Mouse (Mus musculus) lung, postnatal 36 days (tissue): ENCODE results near the gene Hrasls.
A peak's percentile ranks its signal among the peaks of the same experiment; 100 is the strongest.

Experiments
- DNase-seq: peaks from one replicate; pipeline ENCODE4 v3.0.0; 2022; ENCODE audit warnings: mixed read lengths

Hrasls gene

DNA sequence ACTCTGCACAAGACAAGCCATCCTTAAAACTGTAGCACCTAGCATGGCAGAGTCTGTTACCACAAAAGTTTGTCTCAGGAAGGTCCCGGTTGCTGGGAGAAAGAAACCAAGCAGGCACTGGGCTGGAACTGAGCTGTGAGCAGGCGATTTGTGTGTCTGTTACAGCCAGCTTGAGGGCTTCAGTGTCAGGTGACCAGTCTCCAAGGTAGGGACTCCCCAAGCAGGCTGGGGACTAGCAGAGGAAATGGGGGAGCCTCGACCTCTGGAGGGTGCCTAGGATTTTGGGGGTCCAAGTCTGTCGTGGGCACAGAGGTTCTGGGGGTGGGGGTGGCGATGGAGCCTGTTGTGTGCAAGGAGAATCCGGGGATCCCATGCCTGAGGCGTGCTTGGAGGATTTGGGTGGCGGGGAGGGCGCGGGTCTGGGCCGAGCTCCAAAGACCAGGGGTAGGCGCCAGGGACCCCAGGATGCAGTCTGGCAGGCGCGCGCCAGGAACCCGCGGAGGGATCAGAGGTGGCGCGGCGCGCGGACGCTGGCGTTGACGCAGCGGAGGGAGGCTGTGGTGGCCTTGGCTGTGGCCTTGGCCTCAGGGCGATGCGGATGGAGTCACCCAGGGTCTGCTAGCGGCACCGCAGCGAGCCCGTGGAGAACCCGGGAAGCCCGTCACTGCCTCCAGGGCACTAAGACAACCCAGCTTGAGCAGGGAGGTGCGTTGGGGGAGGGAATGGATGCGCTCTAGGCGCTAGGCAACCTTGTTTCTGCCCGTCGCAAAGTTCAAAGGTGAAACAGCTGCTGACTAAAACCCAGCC lies at the start of gene Hrasls:
Hrasls (plus strand) TSS at position 91 of the 807 bp plus-strand sequence.
- DNase-seq: no peak

DNA sequence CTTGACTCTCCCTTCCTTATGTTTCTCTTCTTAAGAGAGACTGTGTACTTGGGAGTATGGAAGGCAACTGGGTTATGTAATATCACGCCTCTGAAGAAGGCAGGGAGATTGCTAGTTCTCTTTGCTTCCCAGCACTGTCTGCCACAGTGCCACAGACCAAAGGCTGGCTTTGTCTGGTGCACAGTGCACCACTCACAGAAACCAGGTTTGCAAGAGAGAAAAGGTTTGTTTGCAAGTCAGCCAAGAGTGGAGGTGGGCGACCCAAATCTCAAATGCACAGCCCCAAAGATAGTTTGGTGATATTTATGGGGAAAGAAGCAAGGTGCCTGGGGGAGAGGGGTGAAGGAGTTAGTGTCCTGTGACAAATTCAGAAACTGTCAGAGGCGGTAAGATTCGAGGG lies 47.2 kb upstream of the Hrasls start:
- no peak for DNase-seq

DNA sequence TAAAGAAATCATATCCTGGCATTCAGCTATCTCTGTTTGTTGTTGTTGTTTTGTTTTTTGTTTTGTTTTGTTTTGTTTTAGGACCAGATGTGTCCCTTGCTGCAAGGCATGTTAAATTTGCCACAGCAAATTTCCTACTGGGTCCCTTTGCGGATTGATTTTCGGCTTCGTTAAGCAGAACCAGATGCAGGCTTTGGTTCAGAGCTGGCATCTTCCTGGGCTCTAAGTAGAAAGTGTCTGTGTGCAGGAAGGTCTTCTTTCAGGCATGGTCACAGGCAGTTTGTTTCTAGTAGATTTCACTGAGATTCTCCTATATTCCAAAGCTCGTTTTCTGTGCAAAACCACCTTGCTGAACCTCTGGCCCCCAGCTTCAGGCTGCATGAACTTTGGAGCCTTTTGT lies 42.4 kb upstream of the Hrasls start:
- DNase-seq: no peak

DNA sequence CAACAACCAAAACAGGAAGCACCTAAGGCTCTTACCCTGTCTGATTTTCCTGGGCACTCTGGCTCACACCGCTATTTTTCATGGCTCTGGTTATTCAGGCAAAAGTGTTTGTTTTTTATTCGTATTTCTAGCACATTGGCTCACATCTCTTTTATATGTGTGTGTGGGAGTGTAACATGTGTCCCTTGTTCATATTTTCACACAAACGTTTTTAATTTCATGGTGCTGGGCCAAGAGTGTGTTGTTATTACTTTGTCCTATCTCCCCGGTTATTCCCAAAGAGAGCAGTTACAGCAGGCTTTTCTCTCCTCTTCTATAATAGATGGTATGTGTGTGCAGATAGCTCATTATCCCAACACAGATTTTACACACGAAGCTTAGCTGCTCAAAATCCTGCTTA lies 37.8 kb upstream of the Hrasls start:
- DNase-seq: no peak

DNA sequence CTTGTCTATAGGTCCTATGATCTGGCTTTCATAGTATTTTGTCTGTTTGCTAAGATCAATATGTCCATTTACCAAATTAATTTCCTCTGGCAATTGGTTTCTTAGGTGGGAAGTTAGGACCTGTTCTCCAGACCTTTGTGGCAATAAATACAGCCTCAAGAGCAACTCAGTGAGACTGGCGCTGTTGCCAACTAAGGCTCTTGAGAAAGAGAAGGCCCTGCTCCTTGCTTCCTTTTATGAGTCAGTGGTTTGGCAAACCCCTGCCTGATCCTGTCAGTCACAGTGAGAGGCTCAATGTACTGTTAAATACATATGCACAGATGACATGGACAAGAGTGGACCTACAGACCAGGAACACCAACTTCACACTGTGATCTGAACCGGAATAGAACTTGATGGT lies 36.3 kb upstream of the Hrasls start:
- DNase-seq: peak; percentile 36

DNA sequence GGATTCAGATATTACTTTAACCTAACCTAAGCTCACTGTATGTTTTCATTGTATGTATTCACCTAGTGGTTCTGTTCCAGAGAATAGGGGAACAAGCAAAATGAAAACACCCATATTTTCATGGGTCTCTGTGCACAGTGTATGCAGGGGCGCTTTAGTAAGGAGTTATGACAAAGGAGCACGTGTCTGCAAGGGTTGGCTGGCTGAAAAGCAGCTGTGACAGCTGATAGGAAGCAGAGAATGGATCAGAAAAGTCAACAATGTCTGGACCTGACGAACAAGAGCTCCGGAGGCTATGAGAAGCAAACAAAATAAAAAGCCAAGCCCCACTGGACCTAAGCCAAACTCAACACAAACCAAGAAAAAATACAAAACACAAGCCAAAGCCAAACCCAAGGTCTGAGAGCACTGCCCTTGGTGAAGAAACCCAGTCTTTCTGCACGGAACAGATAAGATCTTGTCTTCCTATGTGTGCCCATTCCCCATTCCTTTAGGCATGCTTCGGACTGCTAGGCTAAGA lies 34.6 kb upstream of the Hrasls start:
- peak; percentile 32 for DNase-seq

DNA sequence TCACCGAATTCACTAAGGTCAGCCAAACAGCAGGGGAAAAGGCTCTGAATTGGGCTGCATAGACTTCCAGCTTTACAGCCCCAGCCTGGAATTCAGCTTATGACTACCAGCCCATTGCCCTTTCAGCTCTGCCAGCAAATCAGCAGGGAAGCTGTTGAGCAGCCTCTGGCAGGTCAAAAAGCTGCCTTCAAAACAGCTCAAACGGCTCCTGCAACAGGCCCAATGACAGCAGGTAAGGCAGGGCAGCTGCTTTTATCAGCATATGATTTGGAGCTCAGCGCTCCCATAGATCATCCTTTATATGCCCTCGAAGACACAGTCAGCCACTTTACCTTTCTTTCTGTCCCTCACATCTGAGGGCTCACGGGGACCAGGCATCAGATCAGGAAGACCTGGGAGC lies 16.6 kb upstream of the Hrasls start:
- DNase-seq: no peak

DNA sequence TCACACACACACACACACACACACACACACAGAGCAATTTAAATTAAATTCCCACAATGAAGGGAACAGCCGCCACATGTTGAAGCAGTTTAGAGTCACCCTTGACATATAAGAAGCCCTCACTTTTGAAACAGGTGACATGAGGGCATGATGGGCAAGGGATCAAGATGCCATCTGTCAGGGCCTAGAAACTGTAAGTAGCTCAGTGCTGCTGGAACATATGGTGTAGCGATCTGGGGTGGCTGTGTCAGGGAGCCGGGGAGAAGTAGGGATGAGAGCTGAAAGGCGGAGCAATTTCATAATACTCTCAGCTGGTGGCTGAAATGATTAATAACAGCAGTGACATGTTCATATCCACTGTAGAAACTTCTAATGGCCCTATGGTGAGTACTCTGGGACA lies 15.5 kb upstream of the Hrasls start:
- no peak for DNase-seq

DNA sequence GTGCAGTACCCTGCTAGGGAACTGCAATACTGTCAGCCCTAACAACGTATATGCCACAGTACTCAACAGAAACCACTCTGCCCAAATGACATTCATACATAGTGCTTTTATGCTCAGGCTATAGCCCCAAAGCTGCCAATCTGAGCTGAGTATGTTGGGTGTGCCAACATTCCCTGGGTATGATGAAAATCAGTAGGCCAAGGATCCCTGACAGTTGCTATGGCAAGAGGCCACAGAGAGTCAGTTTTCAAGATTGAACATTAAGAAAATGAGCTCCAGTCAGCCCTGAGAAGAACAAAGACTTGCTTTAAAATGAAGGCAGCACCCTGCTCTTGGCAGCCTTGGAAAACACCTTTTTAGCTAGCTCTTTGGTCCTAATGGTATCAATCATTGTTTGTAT lies 14.3 kb upstream of the Hrasls start:
- DNase-seq: no peak

DNA sequence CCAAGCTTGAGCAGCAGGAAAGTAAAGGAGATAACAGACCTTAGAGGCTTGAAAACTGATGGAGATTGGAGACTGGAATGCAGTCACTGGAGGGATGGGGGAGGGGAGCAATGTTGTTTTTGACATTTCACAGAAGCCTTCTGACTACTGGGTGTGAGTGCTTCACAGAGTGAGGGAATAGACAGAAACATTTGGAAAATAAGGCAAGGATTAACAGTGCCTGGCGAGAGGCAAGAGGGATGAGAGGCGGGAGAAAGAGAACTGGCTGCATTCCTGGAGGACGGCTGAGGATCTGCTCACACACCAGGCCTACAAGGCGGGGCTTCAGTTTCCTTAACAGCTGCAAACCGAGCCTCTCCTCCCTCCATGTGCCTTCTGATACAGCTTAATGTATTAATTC lies 11.0 kb upstream of the Hrasls start:
- DNase-seq: no peak

DNA sequence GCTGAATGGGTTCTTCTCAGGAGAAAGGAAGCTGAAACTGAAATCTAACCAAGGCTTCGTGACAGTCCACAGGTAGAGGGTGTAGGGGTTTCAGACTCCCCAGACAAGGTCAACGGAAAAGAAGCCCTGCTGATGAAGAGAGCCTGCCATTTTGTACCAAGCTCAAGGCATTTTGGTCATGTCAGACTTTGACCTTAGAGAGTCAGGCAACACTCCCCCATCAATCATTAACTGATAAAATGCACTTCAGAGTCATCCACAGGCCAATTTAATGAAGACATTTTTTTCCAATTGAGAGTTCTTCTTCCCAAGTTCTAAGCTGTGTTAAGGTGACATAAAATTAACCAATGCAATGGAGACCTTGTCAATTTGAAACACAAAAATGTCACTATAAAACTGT lies 8.3 kb upstream of the Hrasls start:
- DNase-seq: no peak

DNA sequence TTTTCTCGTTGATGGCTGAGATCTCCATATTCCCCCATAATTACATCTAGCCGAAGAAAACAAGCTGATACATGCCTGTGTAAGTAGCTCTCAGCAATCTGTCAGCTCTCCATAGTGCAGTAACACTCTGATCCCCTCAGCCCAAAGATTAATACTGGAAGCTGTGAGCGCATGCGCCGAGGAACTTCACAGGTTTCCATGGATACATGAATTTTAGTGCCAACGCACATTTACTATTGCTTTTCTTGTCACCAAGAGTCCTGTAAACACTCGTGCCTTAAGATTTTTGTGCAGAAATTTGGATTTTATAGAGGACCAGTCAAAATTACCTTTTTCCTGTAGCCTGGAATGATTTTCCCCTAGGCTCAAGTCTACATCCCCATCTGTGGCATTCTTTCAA lies 4.6 kb upstream of the Hrasls start:
- DNase-seq: no peak

DNA sequence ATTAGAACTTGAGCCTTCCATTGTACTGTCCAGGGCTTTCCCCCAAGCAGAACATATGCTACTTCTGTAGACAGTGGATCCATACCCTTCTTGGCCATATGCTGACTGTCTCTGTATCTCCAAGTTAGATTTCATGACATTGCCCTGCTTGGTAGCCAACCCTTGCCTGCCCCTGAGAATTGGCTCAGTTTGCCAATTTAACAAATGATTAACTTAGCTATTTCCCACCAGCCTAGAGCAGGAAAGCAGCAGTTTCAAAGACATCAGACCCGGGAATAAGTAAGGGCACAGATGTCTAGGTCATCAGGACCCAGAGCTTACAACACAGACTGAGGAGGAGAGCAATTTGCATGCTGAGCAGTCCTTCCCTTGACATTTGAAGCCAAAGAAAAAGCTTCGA lies 3.9 kb upstream of the Hrasls start:
- DNase-seq: no peak

DNA sequence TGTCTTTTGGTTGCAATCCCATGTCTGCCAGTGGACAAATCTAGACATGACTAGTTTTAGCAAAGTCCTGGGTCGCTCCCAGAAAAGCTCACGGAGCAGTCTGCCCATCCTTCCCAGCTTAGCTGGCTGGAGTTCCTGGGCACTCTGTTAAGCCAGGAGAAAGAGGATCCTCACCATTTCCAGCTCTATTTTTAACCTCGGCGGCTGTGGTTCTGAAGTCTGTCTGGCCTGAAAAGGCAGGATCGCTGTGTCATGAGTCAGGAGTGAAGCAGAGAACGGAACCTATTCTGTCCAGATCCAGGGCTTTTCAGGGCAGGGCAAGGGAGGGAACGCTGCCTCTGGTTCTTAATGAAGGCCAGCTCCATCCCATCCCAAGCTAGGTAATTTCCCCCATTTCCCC lies 654 bp upstream of the Hrasls start:
- DNase-seq: no peak

DNA sequence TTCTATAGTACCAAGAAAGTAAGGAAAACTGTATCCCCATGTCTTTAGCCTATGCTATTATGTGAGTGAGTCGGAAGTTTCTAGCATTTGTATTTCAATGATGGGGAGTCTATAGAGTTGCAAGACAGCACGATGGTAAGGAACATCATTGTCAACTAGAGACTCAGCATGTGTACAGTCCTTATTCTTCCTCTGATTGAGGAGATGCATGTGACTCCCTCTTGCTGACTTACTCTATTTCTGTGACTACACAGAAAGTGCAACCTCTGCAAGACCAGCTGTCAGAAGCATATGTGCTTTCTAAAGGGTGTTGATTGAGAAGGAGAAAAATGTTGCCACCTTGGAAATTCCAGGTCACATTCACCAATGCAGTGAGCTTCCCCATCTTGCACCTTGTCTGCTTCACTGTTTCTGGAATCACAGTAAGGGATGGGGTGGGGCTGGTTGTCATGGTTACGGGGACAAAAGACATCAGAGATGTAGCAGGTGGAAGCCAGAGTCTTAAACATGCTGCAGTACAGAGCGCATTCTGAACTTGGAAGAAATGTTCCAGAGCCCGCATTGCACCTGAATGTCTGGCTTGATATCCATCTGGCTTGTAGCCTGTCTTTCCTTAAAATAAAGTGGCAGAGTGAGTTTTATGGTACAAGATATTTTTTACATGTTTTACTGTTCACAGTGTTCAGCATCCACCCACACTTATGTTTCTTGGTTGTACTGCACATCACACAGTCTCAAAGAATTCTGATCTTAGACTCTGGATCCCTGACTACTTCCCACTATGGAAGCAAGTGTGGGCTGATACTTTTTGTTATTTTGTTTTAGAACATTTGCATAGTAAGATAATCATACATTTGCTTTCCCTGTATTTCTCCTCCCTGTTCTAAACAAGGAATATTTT lies 7.2 kb downstream of the Hrasls start:
- DNase-seq: no peak

DNA sequence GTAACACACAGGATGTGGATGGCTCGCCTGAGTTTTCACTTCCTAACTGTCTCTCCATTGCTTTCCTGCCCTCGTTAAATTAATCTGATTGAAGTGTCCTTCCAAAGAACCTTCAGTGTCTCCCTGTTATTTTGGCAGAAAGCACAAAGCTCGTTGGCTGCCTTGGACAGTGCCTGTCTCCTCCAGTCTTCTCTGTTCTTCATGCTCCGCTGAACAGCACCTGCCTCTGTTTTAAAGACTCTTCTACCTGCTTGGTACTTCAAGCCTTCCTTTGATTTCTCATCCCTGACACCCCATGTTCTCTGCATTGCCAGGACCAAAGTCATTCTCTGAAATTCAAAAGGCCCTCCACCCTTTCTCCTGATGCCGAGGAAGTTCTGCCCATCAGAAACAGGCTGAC lies 26.5 kb downstream of the Hrasls start:
- no peak for DNase-seq

DNA sequence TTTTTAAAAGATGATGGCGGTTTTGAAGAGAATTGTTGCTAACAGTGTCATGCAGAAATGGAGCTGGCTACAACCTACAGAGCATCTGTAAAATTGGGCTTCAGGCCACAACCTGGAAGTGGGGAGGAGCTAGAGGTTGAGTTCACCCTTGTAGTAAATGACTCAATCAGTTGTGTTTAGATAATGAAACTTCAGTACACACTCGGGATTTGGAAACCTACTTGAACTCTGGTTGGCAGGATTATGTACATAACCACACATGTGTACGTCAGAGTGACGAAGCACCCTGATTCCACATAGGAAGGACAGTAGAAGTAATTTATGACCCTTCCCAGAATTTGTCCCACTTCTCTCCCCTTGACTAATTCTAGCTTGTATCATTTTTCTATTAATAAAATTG lies 44.8 kb downstream of the Hrasls start:
- DNase-seq: peak; percentile 55
